Mouse (Mus musculus) forebrain, embryonic 11.5 days (tissue): Measurements from ENCODE around the gene Pacsin2. TPM values are rescaled to one million over a fixed set of nuclear protein-coding genes. Genes with fewer than 3 reads are reported as not detected.

Experiments used
- ATAC-seq: fragments of 200-750 bp; cut with Nextera tagmentation; replicated peaks from 2 replicates; pipeline ENCODE4 v1.8.0; 2017; ENCODE audit warnings: moderate TSS enrichment; ENCODE audit not compliant: low FRiP score
- DNase-seq: peaks from one replicate; pipeline ENCODE4 v3.0.0-alpha.2; 2017; ENCODE audit warnings: low spot score
- H3K27ac ChIP-seq: fragments of 300-500 bp; sonication (generic); 2 replicates; pipeline ENCODE4 v1.5.1; 2014; ENCODE audit warnings: low read depth, low read length
- H3K27me3 ChIP-seq: fragments of 300-500 bp; sonication (generic); 2 replicates; pipeline ENCODE4 v1.6.1; 2014; ENCODE audit warnings: mild to moderate bottlenecking, low read length, mixed read lengths; ENCODE audit not compliant: control insufficient read depth, insufficient read depth
- H3K36me3 ChIP-seq: fragments of 300-500 bp; sonication (generic); 2 replicates; pipeline ENCODE4 v1.6.1; 2014; ENCODE audit warnings: mild to moderate bottlenecking, low read length, moderate library complexity, mixed read lengths; ENCODE audit not compliant: control insufficient read depth, insufficient read depth
- H3K4me1 ChIP-seq: fragments of 300-500 bp; sonication (generic); replicated peaks from 2 replicates; pipeline ENCODE4 v1.6.1; 2014; ENCODE audit warnings: low read length, mixed read lengths; ENCODE audit not compliant: control insufficient read depth, insufficient read depth
- H3K4me2 ChIP-seq: fragments of 300-500 bp; sonication (generic); 2 replicates; pipeline ENCODE4 v1.6.1; 2014; ENCODE audit warnings: low read depth, mild to moderate bottlenecking, low read length, moderate library complexity, mixed read lengths; ENCODE audit not compliant: severe bottlenecking
- H3K4me3 ChIP-seq: fragments of 300-500 bp; sonication (generic); 2 replicates; pipeline ENCODE4 v1.5.1; 2014; ENCODE audit warnings: low read depth, low read length
- H3K9ac ChIP-seq: fragments of 300-500 bp; sonication (generic); 2 replicates; pipeline ENCODE4 v1.6.1; 2014; ENCODE audit warnings: low read length
- H3K9me3 ChIP-seq: fragments of 300-500 bp; sonication (generic); 2 replicates; pipeline ENCODE4 v1.6.1; 2016; ENCODE audit warnings: low read length, mixed read lengths; ENCODE audit not compliant: control insufficient read depth
- WGBS: fragments of 180-500 bp; shearing (Covaris S2); extraction: QIAGEN DNeasy Blood & Tissue Kit; methylation state at CpG from one replicate; pipeline ENCODE4 v1.1.7; 2014; 5-methylcytosine and 5-hydroxymethylcytosine counted together
- polyA plus RNA-seq: library from polyadenylated mRNA; unstranded; fragments of >200 nt; fragmentation: Nextera tagmentation; extraction: Ambion mirVana; gene quantifications from 2 replicates; pipeline ENCODE4 v1.2.1, GENCODE M21; 2014

Pacsin2 gene
- polyA plus RNA-seq, 1 experiment from 2014 or later: 50.5 TPM

DNA sequence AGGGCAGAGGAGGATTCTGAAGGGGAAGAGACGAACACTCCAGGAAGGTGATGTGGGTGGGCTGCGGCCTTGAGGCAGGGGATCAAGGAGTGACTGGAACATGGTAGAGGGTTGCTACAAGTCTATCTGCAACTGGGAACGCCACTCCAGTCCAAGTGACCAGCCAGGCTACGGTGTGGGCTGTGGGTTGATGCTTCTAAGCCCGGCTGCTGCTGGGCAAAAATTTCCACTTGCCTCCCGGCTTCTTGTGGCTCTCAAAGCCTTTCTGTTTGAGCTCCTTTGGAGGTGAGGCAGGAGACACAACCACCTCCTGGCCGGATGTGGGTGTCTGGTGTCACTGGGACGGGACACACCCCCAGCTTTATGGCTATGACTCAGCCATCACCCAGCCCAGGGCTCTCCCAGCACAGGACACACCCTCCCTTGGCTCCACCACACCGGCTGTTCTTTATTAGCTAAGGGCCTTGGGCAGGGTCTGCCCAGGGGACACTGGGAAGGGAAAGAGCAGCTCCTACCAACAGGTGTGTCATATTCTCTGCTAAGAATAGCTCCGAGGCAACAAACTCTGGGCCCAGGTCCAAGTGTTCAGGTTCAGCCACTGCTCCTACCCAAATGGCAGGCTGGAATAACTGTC is 9.5 kb upstream of the Pacsin2 start:
- DNase-seq: no peak
- Histone ChIP-seq H3K27ac (no peak overlapping the region), H3K36me3 (no peaks in the 10 kb centered on the region), H3K9ac (no peak overlapping the region), H3K27me3 (no peaks in the 10 kb centered on the region), H3K4me1 (no peaks in the 10 kb centered on the region), H3K4me3 (no peak overlapping the region), H3K9me3 (no peaks in the 10 kb centered on the region), H3K4me2 (no peak overlapping the region)
- WGBS: 72% methylated on average over 10 of the region's 10 CpGs
- no peak for ATAC-seq

DNA sequence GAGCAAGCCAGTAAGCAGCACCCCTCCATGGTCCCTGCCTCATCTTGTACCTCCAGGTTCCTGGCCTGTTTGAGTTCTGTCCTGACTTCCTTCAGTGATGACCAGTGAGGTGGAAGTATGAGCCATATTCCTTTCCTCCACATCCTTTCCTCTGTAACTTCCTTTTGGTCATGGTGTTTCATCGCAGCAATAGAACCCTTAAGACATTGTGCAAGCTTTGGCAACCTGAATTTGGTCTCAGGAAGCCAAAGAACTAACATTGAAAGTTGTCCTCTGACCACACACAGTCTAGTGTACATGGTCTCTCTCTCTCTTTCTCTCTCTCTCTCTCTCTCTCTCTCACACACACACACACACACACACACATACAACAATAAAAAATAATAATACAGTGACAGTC is 8.8 kb upstream of the Pacsin2 start:
- ATAC-seq: no peak
- no peak for DNase-seq
- Histone ChIP-seq H3K36me3 (no peaks in the 10 kb centered on the region), H3K4me3 (no peak overlapping the region), H3K4me1 (no peaks in the 10 kb centered on the region), H3K27me3 (no peaks in the 10 kb centered on the region), H3K9me3 (no peaks in the 10 kb centered on the region), H3K4me2 (no peak overlapping the region), H3K27ac (no peak overlapping the region), H3K9ac (no peak overlapping the region)
- 92% methylated on average over 1 of the region's 1 CpGs for WGBS

DNA sequence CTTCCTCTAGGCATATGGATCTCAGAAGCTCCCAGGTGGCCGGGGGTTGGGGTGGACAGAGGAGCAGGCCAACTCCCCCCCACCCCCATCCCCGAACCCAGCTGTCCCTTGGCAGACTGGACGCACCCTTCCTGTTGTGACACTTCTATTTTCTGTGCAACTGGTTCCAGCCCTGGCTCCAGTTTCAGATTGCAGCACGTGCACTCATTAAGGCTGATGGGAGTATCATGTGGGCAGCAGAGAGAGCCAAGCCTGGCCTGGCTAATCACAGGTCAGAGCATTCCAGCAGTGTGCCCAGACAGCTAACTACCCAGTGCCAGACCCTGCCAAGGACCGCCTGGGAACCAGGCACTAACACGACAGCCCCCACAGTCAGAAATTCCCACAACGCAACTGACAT is 7.1 kb upstream of the Pacsin2 start:
- Histone ChIP-seq H3K4me2 (no peak overlapping the region), H3K36me3 (no peaks in the 10 kb centered on the region), H3K4me1 (no peaks in the 10 kb centered on the region), H3K4me3 (no peak overlapping the region), H3K9me3 (no peaks in the 10 kb centered on the region), H3K27me3 (no peaks in the 10 kb centered on the region), H3K9ac (no peak overlapping the region), H3K27ac (no peak overlapping the region)
- WGBS: 84% methylated on average over 7 of the region's 7 CpGs
- DNase-seq: no peak
- no peak for ATAC-seq

DNA sequence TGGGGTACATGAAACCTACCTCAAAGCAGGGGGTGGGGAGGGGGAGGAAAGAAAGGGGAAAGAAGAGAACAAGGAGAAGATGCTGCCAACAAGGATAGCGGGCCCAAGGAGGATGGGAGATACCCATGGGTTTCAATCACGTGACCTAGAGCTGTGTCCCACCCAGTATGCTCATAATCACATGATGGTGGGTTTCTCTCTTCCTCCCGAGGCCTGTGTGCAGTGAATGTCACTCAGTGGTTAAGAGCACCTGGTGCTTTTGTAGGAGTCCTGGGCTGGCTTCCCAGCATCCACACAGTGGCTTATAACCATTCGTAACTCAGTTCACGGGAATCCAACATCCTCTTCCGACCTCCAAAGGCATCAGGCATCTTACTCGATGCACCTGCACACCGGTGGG is 6.0 kb upstream of the Pacsin2 start:
- Histone ChIP-seq H3K27ac (no peak overlapping the region), H3K4me3 (no peak overlapping the region), H3K27me3 (no peaks in the 10 kb centered on the region), H3K4me1 (no peaks in the 10 kb centered on the region), H3K9me3 (no peaks in the 10 kb centered on the region), H3K36me3 (no peaks in the 10 kb centered on the region), H3K9ac (no peak overlapping the region), H3K4me2 (no peak overlapping the region)
- no peak for ATAC-seq
- WGBS: 78% methylated on average over 8 of the region's 8 CpGs
- DNase-seq: no peak

DNA sequence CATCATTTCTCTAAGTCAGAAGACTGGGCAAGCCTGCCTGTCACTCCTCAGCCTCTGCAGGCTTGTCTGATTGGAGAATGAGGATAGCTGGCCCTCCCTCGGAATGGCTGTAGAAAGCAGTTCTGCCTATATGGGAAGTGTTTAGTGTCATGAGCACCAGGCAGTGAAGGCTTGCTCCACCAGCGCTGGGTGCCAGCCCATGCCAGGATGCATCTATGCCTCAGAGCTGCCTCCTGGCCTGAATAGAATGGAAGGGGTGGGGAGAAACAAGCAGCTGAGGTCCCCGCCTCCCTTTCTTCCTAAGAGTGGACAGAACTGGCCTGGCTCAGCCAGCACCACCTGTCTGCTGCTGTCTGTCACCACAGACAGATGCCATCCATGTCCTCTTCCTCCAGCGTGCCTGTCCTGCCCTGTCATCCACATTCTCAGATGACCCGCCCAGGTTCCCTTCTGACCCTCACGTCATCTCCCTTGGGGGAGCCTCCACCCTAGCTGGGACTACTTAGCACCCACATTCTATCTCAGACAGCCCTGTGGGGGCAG is 4.9 kb upstream of the Pacsin2 start:
- H3K27ac ChIP-seq: no peak overlapping the region
- H3K9ac ChIP-seq: no peak overlapping the region
- no peaks in the 10 kb centered on the region for H3K4me1 ChIP-seq
- no peaks in the 10 kb centered on the region for H3K36me3 ChIP-seq
- WGBS: 66% methylated on average over 6 of the region's 6 CpGs
- no peak overlapping the region for H3K4me2 ChIP-seq
- H3K9me3 ChIP-seq: no peaks in the 10 kb centered on the region
- DNase-seq: no peak
- no peak for ATAC-seq
- no peaks in the 10 kb centered on the region for H3K27me3 ChIP-seq
- no peak overlapping the region for H3K4me3 ChIP-seq

DNA sequence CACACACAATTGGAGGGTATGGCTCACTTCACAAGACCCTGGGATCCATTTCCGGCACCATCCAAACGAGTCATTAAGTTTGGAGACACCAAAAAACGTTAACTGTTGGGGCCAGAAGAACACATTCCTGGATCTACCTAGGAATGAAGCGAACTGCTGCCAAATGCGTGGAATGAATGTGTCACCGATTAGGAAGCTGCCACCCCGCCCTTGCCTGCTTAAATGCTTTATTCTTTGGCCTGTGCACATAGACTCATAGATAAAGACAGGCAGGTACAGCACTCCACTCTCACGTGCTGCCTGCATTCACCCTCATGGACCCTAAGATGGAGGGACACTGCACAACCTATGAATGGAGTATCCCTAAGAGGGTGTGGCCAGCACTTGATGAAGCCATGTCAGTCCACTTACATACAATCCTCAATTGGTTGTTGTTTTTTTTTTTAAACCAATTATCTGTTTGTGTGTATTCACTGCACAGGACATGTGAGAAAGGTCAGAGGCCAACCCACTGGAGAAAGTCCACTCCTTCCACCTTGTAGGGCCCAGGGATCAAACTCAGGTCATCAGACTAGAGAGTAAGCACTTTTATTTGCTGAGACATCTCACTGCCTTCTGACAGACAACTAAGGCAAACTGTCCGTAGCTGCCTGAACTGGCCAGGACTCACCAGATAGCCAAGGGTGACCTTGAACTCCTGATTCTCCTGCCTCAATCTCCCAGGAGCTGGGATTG is 3.0 kb upstream of the Pacsin2 start:
- Histone ChIP-seq H3K27ac (no peak overlapping the region), H3K9me3 (no peaks in the 10 kb centered on the region), H3K27me3 (no peaks in the 10 kb centered on the region), H3K36me3 (no peaks in the 10 kb centered on the region), H3K4me2 (no peak overlapping the region), H3K9ac (no peak overlapping the region), H3K4me1 (peaks cover 6% of the 10 kb centered on the region; the same call in 1 of the 2 replicates), H3K4me3 (no peak overlapping the region)
- WGBS: 87% methylated on average over 9 of the region's 9 CpGs
- ATAC-seq (no peak), DNase-seq (no peak)

DNA sequence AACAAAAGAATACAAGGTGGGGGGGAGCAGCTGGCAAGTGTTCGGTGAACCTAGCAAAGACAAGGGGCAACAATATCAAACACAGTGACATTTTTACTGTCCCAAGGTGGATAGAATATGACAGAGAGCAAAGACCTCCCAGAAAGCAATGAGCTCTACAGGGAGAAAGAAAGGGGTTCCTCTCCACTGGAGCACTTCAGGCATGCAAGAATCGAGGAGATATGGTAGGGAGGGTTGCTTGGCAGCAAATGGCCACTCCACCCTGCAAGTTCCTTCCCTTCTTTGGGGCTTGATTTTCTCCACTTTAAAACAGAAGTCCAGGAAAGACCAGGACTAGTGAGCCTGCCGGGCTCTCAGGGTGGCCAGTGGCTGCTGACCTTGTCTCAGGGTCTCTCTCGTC is 1.9 kb upstream of the Pacsin2 start:
- Histone ChIP-seq H3K36me3 (no peaks in the 10 kb centered on the region), H3K4me3 (no peak overlapping the region), H3K9ac (no peak overlapping the region), H3K4me2 (no peak overlapping the region), H3K27me3 (no peaks in the 10 kb centered on the region), H3K9me3 (no peaks in the 10 kb centered on the region), H3K27ac (no peak overlapping the region), H3K4me1 (peaks cover 6% of the 10 kb centered on the region; the same call in 1 of the 2 replicates)
- 88% methylated on average over 4 of the region's 4 CpGs for WGBS
- DNase-seq: no peak
- no peak for ATAC-seq

DNA sequence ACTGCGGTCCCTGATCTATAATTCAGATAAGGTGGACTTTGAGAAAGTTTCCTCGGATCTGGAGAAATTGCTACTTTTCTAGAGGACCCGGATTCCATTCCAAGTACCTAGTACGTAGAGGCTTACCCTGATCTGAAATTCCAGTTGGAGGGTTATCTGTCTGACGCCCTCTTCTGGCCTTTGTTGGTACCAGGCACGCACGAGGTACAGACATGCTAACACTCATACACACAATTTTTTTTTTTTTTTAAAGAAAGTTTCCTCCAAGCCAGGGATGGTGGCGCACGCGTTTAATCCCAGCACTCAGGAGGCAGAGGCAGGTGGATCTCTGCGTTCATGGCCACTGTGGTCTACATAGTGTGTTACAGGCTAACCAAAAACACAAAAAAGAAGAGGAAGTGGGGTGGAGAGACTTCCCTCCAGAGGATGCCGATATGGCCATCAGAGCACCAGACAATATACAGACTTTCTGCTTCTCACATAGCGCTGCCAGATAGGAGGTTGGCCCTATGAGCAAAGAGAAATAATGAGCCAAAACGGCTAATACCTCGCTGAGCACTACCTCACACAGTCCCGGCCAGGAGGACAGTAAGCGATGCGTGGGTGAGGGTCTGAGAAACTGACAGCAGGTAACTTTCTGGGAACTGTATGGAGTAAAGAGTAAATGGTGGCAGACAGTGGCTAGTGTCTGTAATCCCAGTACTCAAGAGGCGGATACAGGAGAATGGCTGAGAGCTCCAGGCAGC is 672 bp upstream of the Pacsin2 start:
- ATAC-seq (peak; percentile 48), DNase-seq (no peak)
- Histone ChIP-seq H3K9me3 (no peaks in the 10 kb centered on the region), H3K4me3 (peak overlapping the region; percentile 75), H3K4me2 (peak overlapping the region; percentile 69; the same call in 1 of the 2 replicates), H3K4me1 (peaks cover 6% of the 10 kb centered on the region; the same call in 1 of the 2 replicates), H3K9ac (no peak overlapping the region), H3K27me3 (no peaks in the 10 kb centered on the region), H3K27ac (no peak overlapping the region), H3K36me3 (no peaks in the 10 kb centered on the region)
- whole genome bisulfite sequencing: 76% methylated on average over 19 of the region's 19 CpGs
